Mouse (Mus musculus) thymus, postnatal 36 days (tissue): Measurements from ENCODE around the gene Slc27a2.
A peak's percentile ranks its signal among the peaks of the same experiment; 100 is the strongest.

Experiments used
- DNase-seq, 2 experiments: peaks; one replicate each; pipeline ENCODE4 v3.0.0; 2022; ENCODE audit warnings: mixed read lengths in 2 of 2

The Slc27a2 gene

DNA sequence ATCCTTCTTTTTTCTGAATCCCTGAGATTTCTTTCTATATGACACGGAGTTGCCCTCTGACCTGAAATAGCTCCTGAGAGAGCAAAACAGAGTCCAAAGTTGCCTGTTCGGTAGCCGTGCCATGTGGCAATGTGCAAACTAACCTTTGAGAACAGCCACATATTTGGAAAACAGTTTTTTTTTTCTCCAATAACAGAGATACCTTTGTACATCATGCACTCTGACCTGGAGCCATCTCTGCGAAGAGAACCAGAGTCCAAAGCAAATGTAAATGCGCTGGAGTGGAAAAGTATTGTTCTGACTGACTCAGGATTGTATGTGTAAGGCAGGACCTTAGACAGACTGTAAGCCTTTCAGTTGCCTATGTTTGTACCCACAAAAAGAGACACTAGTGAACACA, 3.3 kb downstream of the Slc27a2 start:
- no peak for DNase-seq

DNA sequence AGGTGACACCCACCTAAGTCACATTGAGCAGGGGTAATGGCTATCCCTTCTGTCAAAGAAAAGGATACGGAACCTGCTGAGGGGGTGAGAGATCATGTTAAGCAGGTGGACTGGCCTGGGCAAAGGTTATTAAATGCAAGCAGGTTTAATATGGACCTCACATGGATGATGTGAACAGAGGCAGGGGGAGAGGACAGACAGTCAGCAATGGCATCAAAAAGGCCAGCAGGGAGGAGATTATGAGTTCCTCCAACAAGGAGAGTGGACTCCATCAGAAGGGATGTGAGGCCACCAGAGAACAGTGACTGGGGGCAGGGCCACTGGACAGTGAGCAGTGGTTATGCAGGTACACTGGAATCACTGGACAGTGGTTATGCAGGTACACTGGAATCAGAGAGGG, 7.9 kb downstream of the Slc27a2 start:
- DNase-seq: no peak

DNA sequence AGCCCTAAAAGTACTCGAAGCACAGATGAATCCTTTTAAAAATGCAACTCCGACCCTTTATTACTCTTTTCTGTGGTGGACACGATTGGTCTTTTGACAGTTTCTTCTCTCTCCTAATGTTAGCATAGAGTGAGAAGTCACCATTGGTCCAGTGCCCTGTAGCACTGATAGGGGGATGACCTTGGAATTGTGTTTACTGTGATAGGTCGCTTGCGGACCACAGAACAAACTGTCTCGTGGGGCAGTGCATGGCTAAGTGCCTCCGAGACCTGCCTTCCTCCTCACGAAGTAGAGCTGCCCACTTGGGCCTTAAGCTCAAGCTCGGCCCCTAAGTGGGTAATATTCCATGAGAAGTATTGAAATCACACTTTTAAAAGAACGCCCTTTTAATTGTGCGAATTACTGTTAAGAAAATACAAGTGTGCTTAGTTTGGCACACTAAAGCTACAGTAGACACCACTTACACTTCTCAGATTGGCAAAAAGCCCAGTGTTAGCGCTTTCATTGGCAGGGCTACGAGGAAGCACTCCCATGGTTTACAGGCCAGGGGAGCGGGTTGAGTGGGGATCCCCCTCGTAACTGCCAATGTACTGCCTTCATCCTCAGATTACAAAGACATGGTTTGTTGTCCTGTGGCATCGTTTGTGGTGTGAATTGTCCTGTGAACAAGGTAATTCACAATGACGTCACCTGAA, 11.4 kb downstream of the Slc27a2 start:
- no peak for DNase-seq

DNA sequence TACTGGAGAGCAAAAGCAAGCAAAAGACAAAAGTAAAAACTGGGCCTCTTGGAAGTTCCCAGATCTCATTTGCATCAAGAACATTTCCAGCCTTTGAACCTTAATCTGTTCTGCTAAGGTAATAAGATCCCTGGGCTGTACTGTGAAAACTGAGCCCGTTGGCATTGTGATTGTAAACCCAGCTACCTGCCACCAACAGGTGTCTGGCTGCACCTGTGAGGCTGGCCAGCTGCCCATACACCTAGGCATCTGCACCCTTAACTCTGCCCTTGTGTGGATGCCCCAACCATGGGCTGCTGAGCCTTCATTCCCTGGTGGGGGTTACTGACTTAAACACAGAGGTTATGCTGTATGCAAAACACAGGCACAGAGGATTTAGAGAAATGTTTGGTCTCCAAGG, 20.0 kb downstream of the Slc27a2 start:
- DNase-seq: no peak

DNA sequence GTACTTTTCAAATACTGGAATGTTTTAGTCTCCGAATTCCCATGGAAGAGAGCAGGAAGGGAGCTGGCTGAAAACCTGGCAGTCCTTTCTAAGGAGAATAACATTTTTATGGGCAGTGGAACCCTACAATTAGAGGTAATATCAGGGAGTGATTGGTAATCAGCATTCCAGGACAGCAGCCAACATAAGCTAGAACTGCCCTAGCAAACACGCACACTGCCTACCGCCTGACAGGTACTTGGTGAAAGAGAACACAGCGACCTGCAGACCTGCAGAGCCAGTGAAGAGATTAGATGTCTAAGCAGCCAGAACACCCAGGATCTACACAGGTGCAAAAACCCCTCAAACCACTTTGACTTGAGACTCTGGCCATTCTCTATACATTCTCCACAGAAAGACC, 20.5 kb downstream of the Slc27a2 start:
- no peak for DNase-seq

DNA sequence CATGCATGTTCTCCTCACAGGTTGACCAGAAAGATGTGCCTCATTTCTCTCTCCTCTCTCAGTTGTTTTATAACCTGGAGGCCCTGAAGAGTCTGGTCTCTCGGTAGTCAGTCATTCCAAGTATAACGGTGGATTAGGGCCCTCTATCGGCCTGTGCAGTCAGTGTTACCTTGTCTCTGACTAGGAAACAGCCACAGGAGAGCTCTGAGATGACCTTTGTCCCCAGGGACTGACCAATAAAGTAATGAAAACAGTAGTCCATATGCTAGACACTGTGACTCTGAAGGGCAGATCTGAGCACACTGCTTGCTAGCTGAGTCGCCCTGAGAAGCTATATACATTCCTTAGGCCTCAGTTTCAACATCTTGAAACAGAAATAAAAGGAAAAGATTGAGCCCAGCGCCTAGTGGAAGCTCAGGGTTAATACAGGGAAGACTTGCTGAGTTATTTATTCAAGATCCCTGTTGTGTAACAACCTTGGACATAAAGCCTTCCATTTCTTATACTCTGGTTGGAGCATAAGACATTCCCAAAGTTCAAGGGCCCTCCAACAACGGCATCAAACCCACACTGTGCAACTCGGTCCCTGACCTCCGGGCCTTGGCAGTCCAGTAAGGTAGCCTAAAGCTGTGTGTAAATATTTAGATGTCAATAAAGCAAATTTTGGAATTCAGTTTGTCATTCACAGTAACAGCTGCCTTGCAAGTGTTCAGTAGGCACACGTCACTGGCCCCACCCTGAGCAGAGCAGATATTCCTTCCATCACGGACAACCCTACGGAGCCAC, 23.4 kb downstream of the Slc27a2 start:
- DNase-seq: no peak

DNA sequence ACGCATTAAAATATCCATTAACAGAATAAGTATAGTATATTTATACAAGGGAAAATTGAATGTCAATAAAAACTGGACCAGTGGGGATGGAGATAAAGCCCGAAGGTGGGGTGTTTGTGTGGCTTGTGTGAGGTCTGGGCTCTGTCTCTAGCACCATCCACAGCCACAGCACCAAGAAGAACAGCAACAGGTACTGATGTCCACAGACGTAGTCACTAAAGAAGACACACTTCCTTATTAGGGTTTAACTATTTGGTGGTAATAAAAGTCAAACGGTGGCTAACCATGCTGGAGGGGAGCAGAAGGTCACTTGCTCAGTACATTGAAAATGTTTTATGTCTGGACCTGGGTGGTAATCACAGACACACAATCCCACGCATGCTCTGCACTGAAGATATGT, 25.2 kb downstream of the Slc27a2 start:
- DNase-seq: no peak

DNA sequence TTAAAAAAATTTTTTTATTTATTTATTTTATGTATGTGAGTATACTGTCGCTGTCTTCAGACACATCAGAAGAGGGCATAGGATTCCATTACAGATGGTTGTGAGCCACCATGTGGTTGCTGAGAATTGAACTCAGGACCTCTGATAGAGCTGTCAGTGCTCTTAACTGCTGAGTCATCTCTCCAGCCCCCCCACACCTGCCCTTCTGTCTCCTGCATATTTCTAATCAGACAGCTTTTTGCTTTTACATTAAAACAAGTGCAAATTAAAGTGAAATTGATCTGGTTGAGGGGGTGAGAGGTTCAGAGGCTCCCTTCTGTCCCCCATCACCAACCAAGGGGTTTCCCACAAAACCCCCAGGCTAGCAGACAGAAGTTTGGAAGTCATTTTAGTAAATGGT, 27.1 kb downstream of the Slc27a2 start:
- DNase-seq: no peak

DNA sequence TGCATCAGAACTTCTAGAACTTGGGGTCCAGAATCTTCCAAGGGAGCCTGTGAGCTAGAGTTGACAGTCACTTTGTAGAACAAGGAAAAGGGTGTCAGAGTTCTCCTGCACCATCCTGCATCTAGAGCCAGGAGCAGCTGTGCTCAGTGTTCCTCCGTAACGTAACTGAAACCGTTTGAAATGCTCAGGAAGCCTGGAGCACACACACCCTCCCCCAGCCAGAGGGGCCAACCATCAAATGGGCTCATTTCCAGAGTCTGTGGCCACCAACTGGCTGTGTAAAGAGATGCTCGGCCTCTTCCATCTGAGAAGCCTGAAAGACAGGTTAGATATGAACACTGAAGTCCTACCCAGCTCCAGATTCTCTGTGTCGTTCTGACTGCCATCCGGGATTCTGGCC, 31.8 kb downstream of the Slc27a2 start:
- DNase-seq: no peak

DNA sequence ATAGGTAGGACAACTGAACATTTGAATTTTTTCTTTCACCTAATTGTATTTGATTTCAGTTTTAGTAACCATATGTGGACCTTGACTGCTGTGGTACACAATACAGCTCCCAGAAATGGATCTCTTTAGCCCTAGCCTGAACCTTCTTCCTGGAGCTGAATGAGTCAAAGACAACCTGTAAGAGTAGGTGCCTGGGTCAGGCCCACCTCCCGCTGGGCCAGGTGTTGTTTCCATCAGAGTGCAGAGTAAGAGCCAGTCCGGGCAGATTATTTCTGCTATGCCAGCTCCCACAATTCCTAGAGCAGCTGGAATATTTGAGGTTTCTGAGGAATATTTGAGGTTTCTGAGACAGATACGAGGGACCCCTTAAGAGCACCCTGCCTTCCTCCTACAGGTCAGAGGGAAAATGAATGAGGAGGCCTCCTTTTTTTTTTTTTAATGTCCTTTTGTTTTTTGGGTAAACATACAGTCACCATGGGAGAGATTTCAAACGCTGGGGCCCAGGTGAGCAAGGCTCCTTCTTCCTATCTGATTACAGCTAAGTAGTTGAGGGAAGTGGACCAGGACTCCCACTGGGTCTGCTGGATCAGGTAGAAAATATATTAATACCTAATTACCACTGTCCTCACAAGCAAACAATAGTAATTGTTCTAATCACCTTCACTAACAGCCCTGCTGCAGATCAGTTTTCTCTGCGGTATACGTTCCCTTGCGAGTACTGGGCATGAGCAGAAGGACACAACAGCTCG, 32.6 kb downstream of the Slc27a2 start:
- DNase-seq: no peak

DNA sequence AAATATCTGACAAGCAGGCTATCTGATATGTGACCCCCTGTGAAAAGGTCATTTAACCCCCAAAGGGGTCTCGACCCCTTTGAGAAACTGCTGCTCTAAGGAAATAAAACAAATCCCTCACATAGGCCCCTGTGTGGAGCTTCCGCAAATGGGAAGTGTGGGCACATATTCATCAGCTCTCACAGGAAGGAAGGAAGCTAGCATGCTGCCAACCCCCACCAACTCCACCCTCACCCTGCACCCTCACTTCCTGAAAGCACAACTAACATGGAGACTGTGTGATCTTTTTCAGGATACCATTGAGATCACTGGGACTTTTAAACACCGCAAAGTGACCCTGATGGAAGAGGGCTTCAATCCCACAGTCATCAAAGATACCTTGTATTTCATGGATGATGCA, 35.3 kb downstream of the Slc27a2 start:
- DNase-seq: no peak

DNA sequence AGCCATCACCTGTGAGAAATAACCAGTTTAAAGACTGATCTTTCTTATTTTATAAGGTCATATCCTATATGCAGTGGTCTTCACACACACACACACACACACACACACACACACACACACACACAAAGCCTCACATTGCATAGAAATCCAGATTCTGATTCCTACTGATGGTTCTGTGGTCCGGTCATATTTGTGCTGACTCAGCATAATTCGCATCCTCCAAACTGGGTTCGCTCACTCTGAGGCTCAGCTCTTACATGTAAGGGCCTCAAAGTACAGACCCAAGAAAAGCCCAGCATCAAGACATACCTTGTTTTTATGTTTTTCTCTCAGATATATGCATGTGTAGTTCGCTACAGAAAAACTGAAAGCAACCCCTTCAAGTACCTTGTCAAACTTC, 39.1 kb downstream of the Slc27a2 start:
- DNase-seq: no peak

DNA sequence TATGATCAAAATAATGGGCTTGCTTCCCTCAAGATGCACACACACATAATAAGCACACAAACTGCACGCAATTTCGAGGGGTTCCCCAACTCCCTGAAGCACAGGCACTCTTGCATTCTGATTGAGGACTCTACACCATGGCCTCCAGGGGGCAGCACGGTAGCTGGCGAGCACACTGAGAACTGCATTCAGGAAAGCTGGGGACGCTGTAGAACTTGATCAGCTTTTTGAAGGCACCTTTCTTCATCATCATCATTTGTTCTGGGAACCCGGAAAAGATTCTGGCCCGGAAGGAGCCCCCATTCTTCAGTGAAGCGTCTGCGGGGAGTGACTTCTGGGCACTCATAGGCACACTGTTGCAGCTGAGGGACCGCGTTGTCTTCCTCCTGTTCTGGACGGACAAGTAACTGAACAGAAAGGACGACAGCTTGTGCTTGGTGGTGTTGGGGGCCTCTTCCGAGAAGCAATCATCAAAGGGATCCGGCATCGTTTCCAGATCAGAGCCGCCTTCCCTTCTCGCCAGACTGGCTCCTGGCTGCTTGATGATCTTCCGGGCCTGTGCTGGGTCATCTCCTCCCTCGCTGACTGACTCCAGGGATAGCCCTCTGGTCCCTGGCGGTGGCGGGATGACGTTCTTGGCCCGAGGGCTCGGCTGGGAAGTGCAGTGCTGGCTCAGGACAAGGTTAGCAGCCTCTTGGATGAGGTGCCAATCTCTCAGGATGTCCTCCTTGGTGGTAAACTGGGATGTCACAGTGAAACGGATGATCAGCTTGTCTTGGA, 41.8 kb downstream of the Slc27a2 start:
- peak; percentile 74 to 76 for DNase-seq

DNA sequence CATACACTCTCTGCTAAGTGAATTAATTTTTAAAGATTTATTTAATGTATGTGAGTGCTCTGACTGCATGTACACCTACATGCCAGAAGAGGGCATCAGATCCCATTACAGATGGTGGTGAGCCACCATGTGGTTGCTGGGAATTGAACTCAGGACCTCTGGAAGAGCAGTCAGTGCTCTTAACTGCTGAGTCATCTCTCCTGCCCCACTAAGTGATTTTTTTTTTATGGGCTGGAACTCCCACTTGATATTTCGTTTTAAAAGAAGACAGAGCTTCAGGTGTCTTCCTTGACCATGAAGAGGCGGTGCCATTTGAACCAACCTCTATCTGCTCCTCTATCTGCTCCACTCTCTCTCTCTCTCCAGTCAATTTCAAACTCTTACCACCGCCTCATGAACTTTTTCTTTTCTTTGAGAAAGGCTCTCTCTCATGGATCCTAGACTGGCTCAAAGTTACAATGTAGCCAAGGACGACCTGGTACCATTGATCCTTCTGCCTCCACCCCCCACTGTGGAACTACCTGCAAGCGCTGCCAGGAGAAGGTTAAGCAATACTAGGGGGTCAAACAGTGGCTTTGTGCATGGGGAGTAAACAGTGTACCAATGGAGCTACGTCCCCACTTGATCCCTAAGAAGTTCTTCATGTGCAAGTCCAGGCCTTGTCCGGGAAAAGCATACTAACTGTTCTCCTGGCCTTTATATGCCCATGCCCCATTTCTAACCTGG, 44.3 kb downstream of the Slc27a2 start:
- DNase-seq: no peak

DNA sequence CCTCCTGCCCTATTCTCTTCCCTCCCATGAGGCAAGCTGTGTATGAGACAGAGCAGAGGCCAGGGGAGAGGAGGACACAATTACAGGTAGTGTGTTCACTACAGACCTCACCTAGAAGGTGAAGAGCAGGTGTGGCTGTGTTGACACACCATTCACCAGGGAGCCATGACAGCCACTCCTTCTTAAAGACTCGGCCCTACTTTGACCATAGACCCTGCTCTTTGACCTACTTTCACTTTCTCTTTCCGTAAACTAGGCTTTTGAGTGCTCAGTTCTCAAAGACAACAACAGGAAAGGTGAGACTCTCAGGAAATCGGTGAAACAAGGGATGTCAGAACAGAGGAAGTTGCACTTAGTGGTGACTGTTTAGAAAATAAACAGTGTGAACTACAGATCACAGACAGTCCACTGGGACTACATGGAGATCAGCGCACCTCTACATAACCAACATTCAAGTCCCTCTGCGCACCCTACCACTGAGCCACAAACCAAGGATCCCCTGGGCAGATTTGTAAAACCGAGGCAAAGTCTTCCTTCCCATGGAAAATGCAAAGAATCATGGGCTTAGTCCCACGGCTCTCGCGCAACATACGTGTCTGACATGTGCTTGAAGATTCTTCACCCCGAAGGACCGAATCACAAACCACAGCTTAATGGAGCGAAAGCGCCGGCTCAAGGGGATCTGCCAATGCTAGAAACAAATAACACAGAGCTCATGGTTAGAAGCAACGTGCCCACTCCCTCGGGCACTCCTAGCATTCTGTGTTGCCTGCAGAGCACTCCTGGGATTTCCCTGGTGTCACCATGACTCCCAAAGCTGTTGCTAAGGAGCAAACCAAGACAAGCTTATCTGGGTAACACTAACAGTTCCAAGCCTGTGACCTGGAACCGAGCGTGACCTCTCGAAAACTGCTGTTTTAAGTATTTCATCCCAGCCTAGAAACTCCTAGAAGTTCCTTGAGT, 45.4 kb downstream of the Slc27a2 start:
- DNase-seq: peak in 1 of 2 experiments; percentile 30

DNA sequence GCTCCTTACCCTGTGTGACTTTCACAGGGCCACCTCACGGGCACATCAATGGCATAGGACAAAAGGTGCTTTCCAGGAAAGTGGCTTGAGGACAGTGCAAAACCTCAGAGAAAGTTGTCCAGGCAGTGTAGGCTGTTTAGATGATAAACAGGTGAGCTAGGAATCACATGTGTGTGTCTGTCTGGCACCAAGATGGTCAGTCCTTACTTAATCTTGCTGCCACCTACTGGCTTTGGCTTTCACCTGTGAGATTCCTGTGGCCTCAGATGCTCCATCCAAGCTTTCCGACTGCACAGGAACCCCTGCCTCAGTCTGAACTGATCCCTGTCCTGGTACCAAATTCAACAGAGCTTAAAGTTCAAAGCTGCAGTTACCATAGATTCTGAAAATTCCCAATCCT, 46.2 kb downstream of the Slc27a2 start:
- no peak for DNase-seq

DNA sequence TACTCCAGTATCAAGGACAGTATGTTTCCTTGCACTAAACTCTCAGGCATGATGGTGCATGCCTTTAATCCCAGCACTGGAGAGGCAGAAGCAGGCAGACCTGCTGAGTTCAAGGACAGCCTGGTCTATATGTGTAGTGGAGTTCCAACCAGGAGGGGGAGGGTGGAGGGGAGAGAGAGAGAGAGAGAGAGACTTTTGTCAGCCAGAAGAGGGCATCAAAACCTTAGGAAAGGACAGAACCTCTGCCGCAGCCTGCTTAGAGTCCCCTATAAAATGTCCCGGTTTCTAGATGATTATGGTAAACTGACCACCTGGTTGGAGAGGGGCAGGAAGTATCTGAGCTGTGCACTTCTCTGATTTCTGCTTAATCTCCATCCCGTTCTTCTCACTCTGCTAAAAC, 46.8 kb downstream of the Slc27a2 start:
- DNase-seq: peak in 1 of 2 experiments; percentile 11

DNA sequence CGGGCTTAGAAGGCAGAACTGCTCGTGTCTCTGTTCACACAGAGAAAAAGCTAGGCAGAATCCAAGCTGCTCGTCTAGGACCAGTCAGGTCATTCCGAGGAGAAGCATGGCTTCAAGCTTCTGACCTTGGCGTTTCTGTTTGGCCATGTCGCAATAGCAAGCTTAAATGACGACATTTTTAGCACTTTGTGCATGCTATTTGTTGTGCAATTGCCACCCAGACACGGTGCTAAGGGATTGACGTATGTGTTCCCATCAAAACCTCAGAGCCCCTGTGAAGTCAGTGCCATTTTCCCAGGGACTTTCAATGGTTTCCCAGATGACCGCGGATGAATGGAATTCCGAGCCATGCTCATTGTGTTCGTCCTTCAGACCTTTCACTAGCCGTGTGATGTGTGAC, 48.3 kb downstream of the Slc27a2 start:
- DNase-seq: no peak

DNA sequence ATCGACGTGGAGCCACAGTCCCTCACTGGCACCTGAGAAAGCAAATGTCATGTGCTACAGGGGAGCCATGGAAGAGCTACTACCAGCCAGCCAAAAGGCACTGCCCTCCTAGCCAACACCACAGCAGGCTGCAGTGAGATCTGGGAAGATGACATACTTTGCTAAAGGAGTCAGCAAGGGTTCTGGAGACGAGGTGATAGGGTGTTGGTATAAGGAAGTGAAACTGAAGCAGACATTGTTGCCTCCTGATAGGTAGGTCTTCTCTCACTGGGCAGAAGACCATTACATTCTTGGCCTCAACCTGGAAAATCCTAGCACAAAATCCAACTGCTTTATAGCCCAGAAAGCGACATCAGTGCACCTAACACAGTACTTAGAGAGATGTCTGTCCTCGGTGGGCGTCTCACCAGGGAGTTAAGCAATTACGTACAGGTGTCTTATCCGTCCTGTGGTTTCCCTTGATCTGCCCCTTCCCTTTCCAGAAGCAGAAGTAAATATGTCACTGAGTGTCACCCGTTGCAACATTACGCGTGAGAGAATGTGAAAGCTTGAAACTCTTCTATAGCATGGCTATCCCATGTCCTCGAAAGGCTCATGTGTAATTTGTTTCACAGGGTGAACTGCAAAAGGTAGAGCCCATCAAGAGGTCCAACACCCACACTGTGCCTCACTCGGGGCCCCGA, 49.9 kb downstream of the Slc27a2 start:
- no peak for DNase-seq

DNA sequence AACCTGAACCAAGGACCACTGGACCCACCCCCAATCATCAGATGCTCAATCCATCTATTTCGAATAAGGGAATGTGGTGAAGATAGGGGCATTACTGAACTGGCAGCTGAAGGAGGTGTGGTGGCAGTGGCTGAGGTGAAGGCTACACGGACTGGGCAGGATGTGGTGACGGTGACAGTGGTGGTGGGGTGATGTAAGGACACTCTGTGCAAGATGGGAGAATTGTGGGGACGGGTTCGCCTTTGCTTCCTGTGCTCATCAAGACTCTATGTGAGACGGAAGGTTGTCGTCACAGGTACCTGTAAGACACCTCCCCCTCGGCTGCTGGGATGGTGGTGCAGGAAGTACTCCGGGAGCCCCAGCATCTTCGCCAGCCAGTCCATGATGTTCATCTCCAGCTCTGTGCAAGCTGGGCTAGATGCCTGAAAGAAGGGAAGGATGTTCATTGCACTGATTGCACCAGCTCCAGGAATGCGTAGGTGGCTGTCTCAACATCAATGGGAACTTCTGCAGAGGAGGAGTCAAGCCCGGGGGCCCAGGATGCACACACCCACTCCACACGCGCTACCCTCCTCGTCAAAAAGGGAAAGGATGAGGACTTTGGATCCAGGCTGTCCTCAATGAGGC, 54.0 kb downstream of the Slc27a2 start:
- DNase-seq: peak; percentile 25 to 49
